Mouse (Mus musculus): Measurements from ENCODE around the gene Ssr1.

The Ssr1 gene

DNA sequence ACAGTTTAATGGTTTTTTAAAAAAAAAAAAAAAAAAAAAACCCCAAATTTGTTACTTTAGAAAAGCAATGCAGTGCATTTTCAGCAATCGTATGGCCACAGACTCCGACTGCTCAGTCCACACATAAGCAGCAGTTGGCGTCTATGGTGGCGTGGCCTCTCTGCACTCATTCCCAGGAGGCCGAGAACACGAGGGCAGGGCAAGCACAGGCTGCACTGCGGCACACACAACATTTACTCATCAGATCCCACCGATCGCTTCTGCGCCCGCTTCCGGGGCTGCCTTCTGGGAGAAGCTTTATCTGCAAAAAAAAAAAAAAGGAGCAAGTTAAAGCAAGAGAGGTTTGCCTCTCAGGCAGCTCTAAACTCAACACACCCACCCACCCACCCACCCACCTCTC lies 14.5 kb downstream of the Ssr1 start:
- DNase-seq: no peak

DNA sequence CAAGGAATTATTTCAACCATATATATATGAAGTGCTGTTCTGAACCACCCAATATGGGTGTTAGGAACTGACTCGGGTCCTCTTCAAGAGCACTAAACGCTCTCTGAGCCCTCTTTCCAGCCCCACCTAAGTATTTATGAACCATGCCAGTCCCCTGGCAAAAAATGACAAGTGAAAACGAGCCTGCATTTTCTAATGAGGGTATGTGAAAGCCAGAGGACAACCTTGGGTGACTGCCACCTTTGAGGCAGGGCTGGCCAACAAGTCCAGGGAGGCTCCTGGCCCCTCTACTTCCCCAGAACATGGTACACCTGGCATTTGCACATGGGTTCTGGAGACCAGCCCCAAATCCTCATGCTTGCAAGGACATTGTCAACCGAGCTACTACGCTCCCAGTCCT lies 19.3 kb downstream of the Ssr1 start:
- peak in 1 of 2 experiments; percentile 23 for DNase-seq

DNA sequence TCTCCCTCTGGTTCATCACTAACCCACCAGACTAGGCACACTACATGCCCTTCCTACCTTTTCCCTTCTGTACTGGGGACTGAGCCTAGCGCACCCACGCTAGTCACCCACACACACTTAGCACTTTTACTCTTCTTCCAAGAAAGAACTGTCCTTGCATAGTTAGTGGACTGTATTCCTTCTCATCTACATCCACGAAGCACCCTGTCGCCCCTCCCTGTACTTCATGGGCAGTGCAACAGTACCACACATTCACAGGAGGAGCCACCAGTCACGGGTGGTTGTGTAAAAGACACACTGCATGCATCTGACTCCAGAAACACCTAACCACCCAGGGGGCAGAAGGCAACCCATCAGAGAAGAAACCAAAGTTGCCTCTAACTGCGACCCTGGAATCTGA lies 20.0 kb downstream of the Ssr1 start:
- no peak for DNase-seq

DNA sequence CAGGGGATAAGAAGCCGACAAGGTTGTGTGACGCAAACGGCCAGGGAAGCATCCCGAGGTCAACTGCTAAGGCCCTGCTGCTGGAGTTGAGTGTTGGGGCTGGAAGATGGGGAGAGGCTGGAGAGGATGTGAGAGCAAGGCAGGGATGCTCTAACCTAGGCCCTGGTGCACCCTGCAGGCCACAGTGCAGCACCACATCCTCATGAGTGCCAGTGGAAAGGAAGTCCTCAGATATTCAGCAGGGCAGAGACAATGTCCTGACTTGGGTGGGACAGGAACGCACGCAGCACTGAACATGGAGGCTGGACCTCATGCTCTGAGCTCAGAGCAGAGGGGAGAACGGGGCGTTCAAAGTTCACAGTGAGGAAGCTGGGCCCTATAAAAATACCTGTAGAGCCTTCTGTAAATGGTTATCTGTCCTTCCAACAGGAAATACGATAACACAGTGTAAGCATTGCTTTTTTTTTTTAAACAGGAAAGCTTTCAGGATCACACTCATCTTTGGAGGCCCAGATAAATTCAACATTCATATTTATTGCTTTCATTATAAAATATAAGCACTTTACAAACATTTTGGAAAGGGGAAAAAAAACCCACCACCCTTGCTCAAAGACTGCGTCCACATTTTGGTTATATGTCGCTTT lies 23.0 kb downstream of the Ssr1 start:
- DNase-seq: no peak

DNA sequence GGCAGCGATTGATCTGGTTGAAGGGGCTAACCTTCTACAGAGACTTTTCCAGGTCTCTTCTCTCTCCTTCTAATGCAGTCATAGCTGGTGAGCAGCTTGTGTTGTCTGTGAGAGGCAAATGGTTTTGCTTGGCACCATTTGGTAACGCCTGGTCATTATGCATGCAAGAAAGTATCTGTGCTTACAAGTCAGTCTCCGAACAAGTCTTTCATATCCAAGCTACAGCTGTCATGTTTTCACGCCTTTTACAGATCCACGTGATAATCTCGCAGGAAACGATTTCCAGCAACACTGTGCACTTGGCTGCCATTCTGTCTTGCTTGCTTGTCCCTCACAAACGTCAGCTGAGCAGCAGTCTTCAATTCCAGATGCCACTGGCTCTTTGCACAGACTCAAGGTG lies 24.0 kb downstream of the Ssr1 start:
- no peak for DNase-seq

DNA sequence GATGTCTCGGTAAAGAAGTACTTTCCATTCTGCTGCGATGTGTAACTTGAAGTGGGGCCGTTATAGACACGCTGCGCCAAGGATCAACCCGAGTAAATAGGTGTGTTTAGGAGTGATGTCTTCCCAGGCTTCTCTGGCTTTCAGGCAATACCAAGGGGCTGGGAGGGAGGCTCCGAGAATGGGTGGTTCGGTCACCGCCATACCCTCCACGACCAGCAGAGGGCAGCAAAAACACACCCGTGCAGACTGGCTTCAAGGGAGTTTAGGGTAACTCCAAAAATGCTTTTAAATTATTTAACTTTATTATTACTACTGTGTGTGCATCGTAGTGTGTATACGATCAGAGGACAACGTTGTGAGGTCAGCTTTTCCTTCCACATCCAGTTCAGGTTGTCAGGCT lies 24.7 kb downstream of the Ssr1 start:
- peak; percentile 94 to 95 for DNase-seq

DNA sequence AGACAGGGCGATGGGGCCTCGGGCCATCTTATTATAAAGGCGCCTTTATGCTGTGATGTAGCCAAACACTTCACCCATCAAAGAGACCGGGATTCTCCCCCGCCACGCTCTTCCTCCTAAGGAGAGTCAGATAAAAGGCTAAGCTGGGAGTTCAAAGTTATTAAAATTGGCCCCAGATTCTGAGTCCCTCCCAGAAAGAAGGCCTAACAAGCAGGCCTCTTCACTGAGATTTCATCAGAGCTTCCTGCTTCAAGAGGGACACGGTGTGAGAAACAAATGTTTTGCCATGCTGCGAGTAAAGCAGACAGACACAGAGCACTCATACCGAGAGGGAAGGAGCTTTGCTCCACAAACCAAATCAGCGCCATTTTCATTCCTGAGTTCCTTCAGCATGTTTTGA lies 26.5 kb downstream of the Ssr1 start:
- no peak for DNase-seq

DNA sequence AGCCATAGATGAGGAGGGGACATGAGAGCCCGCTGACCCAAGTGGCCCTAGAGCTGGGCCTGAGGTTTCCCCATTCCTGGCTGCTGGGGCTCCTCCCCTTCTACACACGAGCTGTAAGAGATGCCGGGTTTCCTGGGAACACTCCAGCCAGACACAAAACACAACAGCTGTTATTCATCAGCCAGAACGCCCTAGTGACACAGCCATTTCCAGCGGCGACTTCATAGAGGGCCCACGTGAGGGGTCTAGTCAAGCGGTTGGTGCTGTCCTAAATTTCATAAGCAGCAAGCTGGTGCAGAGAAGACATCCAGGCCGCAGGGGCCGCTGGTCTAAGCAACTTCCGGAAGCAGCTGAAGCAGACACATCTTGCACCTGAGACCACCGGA lies 27.0 kb downstream of the Ssr1 start:
- no peak for DNase-seq

DNA sequence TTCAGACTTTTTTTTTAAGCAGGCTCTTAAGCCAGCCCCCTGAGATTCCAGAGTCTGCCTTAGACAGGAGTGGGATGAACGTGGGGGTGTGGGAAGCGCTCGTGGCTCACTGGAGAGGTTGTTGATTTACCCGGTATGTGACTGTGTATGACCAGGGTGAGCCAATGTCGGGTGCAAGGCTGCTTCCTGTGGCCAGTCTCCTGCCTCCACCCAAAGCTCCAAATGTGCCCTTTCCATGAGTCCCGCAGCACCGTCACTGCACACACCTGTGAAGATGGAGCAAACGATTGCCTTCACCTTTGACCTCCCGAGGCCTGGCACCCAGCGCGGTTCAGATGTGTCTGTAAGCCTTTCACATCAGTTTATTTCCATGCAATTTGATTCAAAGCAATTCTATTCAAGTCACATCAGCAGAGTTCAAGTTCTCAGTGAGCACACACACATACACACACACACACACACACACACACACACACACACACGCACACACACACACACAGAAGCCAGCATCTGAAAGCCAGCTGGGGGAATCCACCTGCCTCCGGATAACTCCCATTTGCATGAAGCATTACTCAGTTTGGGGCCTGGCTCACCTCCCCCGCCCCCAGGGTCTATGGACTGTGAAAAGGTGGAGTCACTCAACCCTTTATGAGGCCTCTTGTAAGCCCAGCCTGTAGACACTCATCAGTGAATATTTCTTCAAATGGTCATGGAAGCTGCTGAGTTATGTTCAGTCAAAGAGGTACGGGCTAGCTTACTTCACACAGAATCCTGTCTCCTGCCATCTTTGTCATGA lies 27.6 kb downstream of the Ssr1 start:
- DNase-seq: no peak

DNA sequence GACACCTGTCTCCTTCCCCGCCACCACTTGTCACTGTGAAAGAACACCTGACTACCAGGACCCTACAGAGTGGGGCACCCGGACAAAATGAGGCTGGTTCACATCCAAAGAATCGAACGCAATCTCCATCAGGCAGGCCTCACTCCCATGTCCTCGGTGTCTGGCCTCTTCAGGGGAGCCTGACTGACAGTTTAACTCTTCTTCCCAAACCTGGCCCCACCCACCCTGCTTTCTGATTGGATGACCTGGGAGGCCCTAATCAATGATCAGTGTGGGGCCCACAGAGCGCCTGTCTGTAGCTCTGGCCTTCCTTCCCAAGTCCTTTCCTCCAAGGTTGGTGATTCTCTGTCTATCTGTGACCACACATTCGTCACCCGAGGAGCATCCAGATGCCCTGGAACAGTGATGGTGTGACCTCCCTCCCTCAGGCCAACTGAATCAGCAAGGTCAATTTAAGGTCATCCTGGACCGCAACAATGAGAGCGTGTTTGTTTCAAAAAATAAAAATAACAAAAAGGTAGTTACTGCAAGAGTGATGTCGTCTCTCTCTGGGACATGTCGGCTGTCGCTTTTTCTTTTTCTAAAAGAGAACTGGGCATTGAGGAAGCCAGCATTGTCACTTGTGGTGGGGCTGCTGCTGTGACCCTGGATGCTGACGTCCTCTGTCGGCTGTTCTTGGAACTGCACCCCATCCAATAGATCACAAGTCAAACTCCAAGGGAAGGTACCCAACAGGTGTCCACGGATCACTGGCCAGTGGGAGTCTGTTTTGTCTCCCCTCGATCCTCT lies 28.7 kb downstream of the Ssr1 start:
- no peak for DNase-seq

DNA sequence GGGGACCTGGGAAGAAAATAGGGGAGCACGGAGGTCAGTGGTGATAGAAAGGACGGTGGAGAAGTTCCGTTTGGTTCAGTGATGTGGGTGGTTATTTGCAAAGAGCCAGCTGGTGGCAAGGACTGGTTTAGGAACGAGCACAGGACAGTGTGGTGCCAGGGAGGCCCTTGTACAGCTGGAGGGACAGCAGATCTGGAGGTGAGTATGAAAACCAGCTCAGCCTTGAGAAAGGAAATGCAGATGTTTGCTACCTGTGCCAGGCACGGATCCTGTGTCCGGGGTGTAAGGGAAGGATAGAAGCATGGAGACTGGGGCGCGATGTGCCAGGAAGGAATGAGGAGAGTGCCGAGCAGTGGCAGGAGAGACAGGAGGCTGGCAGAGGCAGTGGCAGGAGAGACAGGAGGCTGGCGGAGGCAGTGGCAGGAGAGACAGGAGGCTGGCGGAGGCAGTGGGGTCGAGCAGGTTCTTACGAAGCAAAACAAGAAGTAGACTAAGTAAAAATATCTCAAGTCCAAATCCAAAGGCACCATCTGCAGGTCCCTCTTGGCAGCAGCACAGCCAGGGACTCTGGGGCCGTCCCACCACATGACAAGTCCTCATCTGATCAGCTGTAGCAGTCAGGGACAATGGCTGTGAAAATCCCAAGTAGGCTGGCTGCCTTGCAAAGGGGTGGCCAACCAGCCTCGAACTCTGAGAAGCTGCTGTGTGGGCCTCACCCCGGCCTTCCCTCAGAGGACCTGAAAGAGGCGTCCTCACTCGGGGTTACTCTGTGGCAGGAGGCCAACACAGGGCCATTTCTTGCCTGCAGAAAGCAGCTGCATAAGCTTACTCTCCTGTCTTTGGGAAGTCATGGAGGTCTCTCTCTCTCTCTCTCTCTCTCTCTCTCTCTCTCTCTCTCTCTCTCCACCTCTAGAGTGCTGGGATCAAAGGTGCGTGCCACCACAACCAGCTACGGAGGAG lies 29.6 kb downstream of the Ssr1 start:
- peak; percentile 25 to 30 for DNase-seq

DNA sequence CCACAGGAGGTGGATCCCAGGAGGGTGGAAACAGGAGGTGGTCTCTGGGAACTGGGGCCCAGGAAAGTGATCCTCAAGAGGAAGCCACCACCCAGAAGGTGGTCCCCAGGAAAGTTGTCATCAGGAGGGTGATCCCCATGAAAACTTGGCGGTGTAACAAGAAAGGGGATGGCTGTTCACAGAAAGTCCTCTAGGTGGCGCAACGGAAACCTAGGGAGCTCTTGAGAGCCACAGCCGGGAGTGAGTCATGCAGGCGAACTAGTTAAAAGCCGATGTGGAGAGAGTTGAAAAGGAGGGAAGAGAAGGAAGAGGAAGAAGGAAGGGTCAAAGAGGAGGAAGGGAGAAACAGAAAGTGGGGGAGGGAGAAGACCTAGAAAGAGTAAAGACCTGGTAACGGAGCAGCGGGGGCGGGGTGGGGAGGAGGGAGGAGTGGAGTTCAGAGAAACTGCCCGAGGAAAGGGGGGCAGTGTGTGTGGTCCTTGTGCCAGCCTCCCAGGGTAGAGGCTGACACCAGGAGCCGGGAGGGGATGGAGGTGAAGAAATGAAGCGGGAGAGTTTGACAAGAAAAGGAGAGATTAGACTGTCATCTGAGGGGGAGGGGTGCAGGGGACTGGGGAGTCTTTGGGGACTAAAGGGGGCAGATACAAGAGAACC lies 30.5 kb downstream of the Ssr1 start:
- peak; percentile 82 to 87 for DNase-seq

DNA sequence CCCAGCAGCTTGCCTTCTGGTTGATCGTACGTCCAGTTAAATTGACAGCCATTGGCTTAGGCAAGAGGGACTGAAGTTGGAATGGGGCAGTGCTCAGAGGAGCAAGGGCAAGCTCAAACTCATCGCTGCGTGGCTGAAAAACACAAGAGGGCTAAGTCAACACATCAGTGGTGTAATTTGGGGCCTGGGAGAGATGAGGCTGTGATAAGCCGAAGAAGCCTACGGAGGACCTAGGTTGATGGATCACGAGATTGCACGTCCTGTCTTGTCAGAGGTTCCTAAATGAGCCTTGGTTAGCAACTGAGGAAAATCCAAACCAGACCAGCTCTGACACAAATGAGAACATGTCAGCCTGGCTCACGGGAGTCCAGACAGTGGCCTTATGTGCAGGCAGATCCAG lies 31.5 kb downstream of the Ssr1 start:
- no peak for DNase-seq

DNA sequence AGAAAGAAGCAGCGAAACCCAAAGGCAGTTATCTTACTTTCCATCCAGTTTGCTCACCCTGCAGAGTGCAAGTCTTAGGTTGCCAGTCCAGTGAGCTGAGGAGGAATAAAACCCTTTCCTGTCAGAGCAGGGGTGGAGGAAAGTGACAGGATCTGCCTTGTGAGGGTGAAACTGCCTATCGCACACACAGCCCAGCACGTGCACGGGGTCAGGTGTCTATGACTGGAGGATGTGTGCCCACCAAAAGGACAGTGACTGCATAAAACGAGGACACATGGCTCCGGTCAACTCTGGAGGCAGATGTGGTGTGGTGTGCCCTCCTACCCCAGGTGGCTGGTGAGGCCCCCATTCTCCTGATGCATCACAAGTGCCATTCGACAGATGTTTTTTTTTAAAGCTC lies 34.1 kb downstream of the Ssr1 start:
- DNase-seq: no peak

DNA sequence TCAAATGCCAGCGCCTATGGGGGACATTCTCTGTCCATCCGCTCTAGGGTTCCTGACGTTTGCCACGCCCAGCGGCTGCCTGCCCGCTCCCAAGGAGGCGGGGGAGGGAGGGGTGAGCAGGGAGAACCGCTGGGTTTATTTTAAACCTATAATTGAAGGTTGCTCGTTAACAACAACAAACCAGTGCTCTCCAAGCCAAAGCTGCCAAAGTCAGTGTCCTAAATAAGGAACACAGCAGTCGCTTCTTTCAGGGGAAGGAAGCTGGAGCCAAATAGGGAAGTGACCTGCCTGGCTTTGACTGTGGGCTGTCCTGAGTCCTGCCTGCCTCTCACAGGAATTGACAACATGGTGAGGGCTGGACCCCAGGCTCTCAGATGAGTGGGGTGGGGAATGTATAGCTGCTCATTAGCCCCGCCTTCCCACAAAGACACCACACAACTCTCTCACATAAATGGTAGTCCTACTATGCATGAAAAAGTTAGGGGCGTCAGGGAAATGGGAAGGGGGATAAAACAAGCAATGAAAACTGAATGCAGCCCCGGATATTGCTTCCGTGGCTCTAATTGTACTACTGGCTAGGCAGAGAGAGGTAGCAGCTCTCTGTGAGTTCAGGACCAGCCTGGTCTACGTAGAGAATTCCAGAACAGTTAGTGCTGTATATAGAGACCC lies 34.6 kb downstream of the Ssr1 start:
- DNase-seq: no peak

DNA sequence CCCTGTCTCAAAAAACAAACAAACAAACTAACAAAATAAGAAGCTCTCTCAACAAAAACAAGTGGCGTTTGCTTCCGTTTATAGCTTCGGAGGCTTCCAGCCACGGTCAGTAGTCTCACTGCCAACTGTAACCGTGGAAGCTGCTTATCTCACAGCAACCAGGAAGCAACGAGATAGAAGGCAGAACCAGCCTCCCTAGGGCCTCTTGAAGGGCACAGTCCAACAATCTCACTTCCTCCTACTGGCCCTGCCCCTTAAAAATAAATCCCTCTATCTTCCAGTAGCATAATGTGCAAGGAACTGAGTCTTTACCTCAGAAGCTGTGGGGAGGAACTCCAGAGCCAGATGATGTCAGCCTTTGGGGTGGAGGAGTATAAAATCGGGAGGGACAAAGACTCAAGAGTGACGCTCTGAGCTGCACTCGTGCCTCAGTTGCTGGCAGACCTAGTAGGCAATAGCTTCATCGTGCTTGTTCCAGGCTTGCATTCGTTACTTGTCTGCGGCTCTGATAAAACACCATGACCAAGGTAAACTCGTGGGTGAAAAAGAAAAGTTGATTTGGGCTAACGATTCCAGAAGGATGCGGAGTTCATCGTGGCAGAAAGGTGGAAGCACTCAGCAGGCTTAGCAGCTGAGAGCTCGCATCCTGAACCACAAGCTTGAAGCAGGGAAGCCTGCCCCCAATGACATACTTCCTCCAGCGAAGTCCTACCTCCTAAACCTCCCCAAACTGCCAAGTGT lies 35.3 kb downstream of the Ssr1 start:
- DNase-seq: no peak

DNA sequence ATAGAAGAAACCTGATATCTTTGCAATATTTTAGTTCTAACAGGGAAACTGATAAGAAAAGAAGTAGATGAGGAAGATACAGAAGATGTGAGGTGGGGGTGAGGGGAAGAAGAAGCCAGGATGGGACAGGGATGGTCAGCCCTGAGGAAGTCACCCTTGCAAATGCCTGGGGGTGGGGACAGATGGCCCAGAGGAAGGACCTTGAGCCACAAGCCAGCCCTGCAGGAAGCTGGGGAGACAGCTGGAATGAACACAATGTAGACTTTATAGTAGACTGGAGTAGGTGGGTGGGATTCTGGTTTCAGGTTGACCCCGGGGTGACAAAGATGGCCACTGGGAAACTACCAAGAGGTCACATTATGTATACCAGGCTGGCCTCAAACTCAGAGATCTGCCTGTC lies 39.7 kb downstream of the Ssr1 start:
- no peak for DNase-seq

DNA sequence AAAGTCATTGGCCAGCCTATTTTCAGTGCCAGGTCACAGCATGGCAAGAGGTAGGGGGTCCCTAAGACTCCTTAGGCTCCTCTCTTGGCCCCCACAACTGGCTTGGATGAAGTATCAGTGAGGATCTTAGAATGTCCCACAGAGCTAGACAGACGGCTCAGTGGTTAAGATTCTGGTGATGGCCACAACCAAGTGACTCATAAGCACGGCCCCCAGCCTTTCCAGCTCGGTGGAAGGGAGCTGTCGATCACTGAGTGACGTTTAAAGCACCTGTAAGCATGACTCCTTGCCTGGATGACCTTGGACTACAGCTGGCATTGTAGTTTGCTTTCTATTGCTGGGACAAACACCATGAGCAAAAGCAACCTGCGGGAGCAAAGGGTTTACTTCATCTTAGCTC lies 41.0 kb downstream of the Ssr1 start:
- no peak for DNase-seq

DNA sequence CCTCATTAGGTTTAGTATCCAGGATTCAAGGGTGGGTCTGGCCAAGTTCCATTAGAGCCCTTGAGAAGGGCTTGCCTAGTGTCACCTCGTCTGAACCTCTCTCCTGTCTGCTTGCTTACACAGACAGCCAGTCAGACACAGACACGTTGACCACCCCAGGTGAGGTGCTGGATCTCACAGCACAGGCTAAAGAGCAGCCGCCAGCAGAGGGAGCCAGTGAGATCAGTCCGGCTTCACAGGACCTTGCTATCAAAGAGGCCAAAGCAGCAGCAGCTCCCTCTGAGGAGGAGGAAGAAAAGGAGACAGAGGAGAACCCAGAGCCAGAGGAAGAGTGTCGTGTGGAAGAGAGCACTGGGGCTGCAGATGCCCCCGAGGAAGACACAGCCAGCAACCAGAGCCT lies 47.3 kb downstream of the Ssr1 start:
- peak; percentile 94 to 97 for DNase-seq

DNA sequence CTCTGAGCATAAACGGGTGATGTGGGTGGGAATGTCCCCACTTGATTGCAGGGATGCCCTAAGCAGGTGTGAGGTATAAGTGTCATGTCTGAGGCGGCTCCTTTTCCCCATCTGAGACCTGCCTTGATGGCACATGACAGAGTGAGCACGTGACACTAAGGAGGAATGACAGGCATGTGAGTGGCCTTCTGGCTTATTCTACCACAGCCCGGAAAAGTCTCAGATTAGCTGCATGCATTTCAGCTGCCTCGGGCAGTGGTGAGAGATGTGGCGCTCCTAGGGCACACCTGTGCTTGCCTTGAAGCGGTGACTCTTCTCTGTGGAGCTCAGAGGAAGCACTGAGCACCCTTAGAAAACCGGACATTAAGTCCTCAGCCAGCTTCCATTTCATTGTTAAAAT lies 48.6 kb downstream of the Ssr1 start:
- peak; percentile 49 to 51 for DNase-seq

DNA sequence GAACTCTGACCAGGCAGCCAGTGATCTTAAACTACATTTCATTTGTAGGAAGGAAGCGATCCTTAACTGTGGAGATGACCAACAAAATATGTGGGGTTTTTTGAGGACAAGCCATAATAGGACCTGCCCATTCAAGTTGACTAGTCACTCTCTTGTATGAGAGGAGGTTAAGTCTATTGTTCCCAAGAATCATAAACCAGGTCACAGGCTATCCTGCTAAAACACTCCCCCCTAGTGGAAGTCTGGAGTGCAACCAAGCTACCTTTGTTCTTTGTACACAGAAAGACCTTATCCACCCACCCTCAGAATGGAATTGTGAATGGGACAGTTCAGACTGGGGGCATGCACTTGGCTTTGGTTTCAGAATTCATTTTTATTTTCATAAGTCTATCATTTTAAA lies 49.7 kb downstream of the Ssr1 start:
- peak; percentile 62 to 70 for DNase-seq

All from cerebellum, postnatal 10 days (tissue).